Mouse (Mus musculus) heart, postnatal 14 days (tissue): ENCODE results near the gene Kcnk3. TPM values are rescaled to one million over a fixed set of nuclear protein-coding genes. Genes with fewer than 3 reads are reported as not detected.

Experiments
- DNase-seq, 2 experiments: peaks; one replicate each; pipeline ENCODE4 v3.0.0; 2021 to 2022
- intact Hi-C: fragments of 180-260 bp; cut with DNase I; formaldehyde crosslinking; loops from one replicate; pipeline ENCODE4 v1.15.1; 2025
- total RNA-seq, 2 experiments: library from RNA; stranded (reverse); gene quantifications; 2 replicates each; pipeline ENCODE4 v1.2.3; 2021

Kcnk3 gene
- total RNA-seq, 2 experiments from 2014 or later, result 181 to 186 TPM

GRCm38 (mm10) chr5:30624908-30625307 lies 36.9 kb downstream of the Kcnk3 start:
- intact Hi-C loops, result loop anchor here (5.0 kb wide), 1 partner anchor 38 kb away; the partner anchor contains the start of gene Kcnk3
- DNase-seq, result no peak

GRCm38 (mm10) chr5:30625379-30625778 lies 37.4 kb downstream of the Kcnk3 start:
- no peak for DNase-seq
- intact Hi-C loops, result no loop called here

GRCm38 (mm10) chr5:30626331-30627105 lies 38.5 kb downstream of the Kcnk3 start:
- DNase-seq, result no peak
- intact Hi-C loops, result no loop called here

DNA sequence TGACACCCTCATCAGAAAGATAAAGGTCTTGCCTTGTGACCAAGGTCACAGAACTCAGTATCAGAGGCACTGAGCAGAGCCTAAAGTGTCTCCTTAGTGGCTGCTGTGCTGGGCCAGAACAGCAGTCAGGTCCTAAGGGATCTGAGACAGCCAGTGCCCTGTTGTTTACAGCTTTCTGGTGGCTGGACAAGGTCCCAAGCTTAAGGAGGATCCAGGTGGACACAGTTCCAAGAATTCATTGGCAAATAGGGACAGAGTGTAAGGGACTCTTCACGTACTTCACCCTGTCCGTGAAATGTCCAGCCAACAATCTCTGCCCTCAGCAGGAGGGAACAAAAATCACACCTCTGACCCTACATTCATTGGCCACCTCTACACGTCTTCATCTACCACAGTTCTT lies 40.5 kb downstream of the Kcnk3 start:
- intact Hi-C loops, result no loop called here
- DNase-seq, result no peak

DNA sequence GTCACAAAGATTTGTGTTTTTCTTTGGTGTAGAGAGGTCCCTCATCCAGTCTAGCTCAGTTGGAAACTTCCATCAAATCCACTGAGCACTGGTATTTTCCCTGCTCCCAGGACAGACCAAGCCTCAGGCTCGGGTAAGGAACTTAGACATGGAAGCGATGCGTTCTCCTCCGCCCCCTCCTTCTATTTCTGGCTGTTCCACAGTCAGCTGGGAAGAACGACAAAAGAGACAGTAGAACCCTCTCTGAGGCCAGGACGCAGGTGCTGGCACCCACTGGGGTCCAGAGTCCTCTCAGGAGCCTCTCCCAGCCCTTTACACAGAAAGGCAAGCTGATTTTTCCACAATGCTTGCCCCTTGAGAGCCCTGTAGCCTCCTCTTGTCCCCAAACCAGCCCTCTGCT lies 42.4 kb downstream of the Kcnk3 start:
- DNase-seq, result no peak
- intact Hi-C loops, result loop anchor here (10.0 kb wide), 1 partner anchor 416 kb away; no protein-coding TSS in a partner anchor

- DNase-seq, result no peak
- intact Hi-C loops, result loop anchor here (10.0 kb wide), 1 partner anchor 417 kb away; no protein-coding TSS in a partner anchor
Measured at GRCm38 (mm10) chr5:30632134-30632533, 44.2 kb downstream of the Kcnk3 start.

DNA sequence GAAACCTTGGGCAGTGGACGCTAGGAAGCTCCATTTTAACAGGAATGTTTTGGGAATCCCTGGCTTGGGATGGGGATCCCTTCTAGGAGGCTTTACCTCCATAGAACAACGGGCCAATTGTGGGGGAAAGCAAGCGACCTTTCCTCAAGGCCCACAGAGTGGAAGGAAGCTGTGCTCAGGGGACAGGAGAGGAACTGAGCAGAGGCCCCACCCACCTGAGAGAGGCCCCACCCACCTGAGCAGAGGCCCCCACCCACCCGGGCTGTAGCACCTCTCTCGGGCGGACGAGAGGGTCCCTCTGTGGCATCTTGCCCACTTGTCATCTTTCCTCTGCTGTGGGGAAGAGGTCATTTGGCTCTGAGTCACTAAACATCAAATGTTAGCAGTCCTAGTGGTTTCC lies 49.0 kb downstream of the Kcnk3 start:
- intact Hi-C loops, result loop anchor here (10.0 kb wide), 1 partner anchor 422 kb away; no protein-coding TSS in a partner anchor
- no peak for DNase-seq

DNA sequence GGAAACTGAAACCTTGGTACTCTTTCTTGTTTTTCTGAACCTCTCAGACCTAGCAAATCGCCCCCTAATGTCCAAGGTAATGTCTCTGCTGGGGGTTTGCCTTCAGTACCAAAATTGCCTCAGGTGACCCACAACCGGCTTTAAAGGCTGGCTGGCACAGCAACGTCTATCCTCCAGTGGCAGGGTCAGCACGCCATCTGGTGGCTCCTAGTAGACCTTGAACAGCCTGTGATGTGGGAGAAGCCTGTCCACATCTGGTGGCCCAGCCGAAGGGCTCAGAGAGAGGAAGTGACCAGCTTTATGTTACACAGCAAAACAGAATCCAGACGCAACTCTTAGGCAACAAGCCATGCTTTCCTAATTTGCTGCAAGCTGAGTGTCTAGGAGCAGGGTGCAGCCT lies 50.1 kb downstream of the Kcnk3 start:
- peak; percentile 83 to 86 for DNase-seq
- intact Hi-C loops, result loop anchor here (1.0 to 10.0 kb wide), 3 partner anchors 122 to 423 kb away; no protein-coding TSS in a partner anchor

- DNase-seq, result no peak
- intact Hi-C loops, result no loop called here
Measured at GRCm38 (mm10) chr5:30643477-30644179, 55.7 kb downstream of the Kcnk3 start.

DNA sequence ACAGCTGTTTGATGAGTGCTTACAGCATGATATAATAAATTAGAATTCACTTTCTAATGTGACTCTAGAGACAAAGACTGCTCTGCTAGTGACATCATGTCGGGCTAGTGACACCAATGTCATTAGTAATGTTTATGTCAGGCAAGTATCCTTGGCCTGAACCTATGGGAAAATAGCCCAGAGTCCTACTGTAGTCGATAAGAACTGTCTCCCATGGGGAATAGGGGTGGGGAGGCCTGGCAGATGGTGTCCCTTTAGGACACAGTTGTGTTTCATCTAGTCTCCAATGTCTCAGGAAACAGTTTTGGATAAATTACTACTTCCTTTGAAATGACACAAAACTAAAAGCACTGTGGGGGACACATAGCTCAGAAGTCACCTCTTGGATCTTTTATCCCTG lies 58.1 kb downstream of the Kcnk3 start:
- peak; percentile 36 to 51 for DNase-seq

GRCm38 (mm10) chr5:30647396-30647795 lies 59.4 kb downstream of the Kcnk3 start:
- no peak for DNase-seq
- intact Hi-C loops, result no loop called here

More for the DNA sequence above, 58.1 kb downstream of the Kcnk3 start:
- intact Hi-C loops, result no loop called here

GRCm38 (mm10) chr5:30647815-30648560 lies 60.0 kb downstream of the Kcnk3 start, which contains the start of gene Slc35f6:
Gene Slc35f6 (plus strand): TSS chr5:30647933.
- peak; percentile 93 to 96 for DNase-seq
- intact Hi-C loops, result loop anchor here (2.0 kb wide), 1 partner anchor 17 kb away; no protein-coding TSS in a partner anchor

DNA sequence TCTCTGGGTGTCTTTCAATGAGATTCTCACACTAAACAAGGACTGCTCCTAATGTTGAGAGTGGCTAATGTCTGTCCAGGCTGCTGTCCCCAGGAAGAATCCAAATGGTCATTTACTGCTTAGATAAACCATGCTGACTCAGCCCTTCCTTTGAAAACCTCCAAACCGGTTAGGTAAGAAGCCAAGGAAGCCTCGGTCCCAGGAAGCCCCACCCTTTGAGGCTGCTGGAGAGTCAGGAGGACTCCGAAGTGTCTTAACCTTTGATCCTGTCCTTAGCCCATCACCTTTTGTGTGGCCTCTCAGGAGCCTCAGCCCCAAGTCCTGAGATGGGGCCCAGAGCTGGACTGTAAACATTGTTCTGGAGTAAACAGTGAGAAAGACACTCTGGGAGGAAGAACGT lies 61.6 kb downstream of the Kcnk3 start:
- DNase-seq, result no peak

DNA sequence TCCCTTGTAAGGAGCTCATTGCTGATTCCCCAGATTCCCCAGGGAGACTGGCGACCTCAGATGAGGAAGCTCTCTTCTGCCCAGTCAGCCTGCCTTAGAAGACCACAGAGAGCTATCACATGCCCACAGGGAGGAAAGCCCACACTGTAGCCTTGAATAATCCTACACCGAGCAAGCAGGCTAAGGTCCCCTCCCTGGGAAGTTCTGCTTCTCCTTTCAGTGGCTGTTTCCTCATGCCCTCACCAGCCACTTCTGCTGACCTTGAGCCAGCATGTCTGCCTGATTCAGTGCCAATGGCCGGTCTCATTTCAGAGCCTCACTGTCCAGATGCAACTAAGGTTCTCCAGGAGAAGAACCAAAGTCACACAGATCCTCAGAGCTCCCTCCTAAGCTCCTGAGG lies 62.8 kb downstream of the Kcnk3 start:
- intact Hi-C loops, result no loop called here

More for the DNA sequence above, 61.6 kb downstream of the Kcnk3 start:
- intact Hi-C loops, result loop anchor here (2.0 kb wide), 1 partner anchor 15 kb away; no protein-coding TSS in a partner anchor

GRCm38 (mm10) chr5:30651554-30651953 lies 63.6 kb downstream of the Kcnk3 start:
- no peak for DNase-seq
- intact Hi-C loops, result no loop called here

More for the DNA sequence above, 62.8 kb downstream of the Kcnk3 start:
- peak; percentile 23 to 39 for DNase-seq

DNA sequence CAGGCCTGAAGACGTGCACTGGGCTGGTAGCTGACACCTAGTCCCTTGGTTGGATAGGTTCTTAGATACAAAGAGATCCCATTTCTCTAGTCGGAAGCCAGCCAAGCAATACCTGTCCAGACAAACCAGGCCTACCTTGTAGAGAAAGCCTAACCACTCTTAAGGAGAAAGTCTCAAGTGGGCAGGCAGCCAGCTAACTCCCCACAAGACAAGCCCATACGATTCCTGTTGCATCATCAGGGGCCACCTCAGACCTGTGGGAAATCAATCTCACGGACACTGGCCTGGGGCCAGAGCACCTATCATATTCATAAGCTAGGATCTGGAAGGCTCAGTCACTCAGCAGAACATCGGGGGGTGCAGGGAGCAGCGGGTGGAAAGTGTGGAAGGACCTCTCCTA lies 65.3 kb downstream of the Kcnk3 start:
- DNase-seq, result no peak
- intact Hi-C loops, result no loop called here

DNA sequence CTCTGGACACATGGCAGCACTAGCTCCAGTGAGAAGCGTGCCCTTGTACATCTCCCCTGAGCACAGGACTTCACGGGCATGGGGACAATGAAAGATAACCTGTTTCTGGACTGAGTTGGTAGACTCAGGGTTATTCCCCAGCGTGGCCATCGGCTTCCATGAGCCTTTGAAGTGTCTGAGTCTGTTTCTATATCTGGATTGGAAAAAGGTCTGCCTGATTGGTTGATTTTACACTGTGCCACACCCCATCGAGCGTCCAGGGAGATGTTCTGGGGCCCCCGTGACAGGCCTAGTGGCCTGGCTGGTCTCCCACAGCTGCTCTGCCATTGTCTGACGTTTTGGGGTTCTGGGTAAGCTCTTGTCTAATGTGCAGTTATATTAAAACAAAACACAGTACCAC lies 67.1 kb downstream of the Kcnk3 start:
- no peak for DNase-seq
- intact Hi-C loops, result no loop called here

DNA sequence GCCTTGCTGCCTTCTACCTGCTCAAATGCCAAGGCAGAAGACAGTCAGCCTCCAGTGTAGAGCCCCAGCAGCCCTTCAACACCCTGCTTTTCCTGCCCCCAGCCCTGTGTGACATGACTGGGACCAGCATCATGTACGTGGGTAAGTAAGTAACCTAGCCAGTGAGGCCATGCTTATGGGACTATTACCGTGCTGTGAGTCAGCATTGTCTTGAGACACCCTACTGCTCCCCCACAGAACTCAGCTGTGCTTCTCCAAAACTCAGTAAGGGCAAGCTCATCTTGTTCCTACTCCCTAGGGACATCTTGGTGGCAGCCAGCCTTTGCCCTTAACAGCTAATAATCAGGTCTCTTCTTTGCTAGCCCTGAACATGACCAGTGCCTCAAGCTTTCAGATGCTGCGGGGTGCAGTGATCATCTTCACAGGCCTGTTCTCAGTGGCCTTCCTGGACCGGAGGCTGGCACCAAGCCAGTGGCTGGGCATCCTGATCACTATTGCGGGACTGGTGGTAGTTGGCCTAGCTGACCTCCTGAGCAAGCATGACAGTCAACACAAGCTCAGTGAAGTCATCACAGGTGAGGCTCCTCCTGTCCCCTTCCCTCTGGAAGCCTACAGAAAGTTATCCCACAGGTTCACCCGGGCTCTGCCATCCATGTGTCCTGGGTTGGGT lies 67.7 kb downstream of the Kcnk3 start:
- no peak for DNase-seq
- intact Hi-C loops, result no loop called here

- DNase-seq, result no peak
- intact Hi-C loops, result no loop called here
Measured at GRCm38 (mm10) chr5:30659042-30659441, 71.1 kb downstream of the Kcnk3 start.

GRCm38 (mm10) chr5:30660278-30660677 lies 72.3 kb downstream of the Kcnk3 start:
- DNase-seq, result no peak
- intact Hi-C loops, result no loop called here
